Mouse (Mus musculus) forebrain, embryonic 16.5 days (tissue): ENCODE measurements at regions not wholly inside any gene's neighbourhood (a gene's known extent, or its start where the extent isn't known, plus 50 kb on each side); places are given as distances from the start of the nearest gene placed in this dataset.

Experiments used
- ATAC-seq: fragments of 200-750 bp; cut with Nextera tagmentation; 2 replicates; pipeline ENCODE4 v1.8.0; 2017; ENCODE audit warnings: mild to moderate bottlenecking, moderate library complexity
- H3K27ac ChIP-seq: fragments of 300-500 bp; sonication (generic); 2 replicates; pipeline ENCODE4 v1.5.1; 2014; ENCODE audit warnings: low read length, control low read depth
- H3K27me3 ChIP-seq: fragments of 300-500 bp; sonication (generic); replicated peaks from 2 replicates; pipeline ENCODE4 v1.6.1; 2014; ENCODE audit warnings: low read length; ENCODE audit not compliant: control insufficient read depth, insufficient read depth
- H3K36me3 ChIP-seq: fragments of 300-500 bp; sonication (generic); 2 replicates; pipeline ENCODE4 v1.6.1; 2014; ENCODE audit not compliant: control insufficient read depth, insufficient read depth
- H3K4me1 ChIP-seq: fragments of 300-500 bp; sonication (generic); replicated peaks from 2 replicates; pipeline ENCODE4 v1.6.1; 2014; ENCODE audit warnings: low read length; ENCODE audit not compliant: control insufficient read depth, insufficient read depth
- H3K4me2 ChIP-seq: fragments of 300-500 bp; sonication (generic); 2 replicates; pipeline ENCODE4 v1.6.1; 2014; ENCODE audit warnings: mild to moderate bottlenecking, low read length, control low read depth
- H3K4me3 ChIP-seq: fragments of 300-500 bp; sonication (generic); replicated peaks from 2 replicates; pipeline ENCODE4 v1.5.1; 2014; ENCODE audit warnings: mild to moderate bottlenecking, low read length, control low read depth
- H3K9ac ChIP-seq: fragments of 300-500 bp; sonication (generic); replicated peaks from 2 replicates; pipeline ENCODE4 v1.6.1; 2014; ENCODE audit warnings: low read depth, low read length, control low read depth
- H3K9me3 ChIP-seq: fragments of 300-500 bp; sonication (generic); 2 replicates; pipeline ENCODE4 v1.6.1; 2016; ENCODE audit warnings: low read length; ENCODE audit not compliant: control insufficient read depth
- WGBS: fragments of 180-500 bp; shearing (Covaris S2); extraction: QIAGEN DNeasy Blood & Tissue Kit; methylation state at CpG from one replicate; pipeline ENCODE4 v1.1.7; 2014; 5-methylcytosine and 5-hydroxymethylcytosine counted together

GRCm38 (mm10) chr5:29870537-29870936 is 134.8 kb upstream of the Gm5129 start:
- no peak for ATAC-seq
- H3K36me3 ChIP-seq, result no peaks in the 10 kb centered on the region
- no peak overlapping the region for H3K9ac ChIP-seq
- no peak overlapping the region for H3K4me3 ChIP-seq
- 81% methylated on average over 3 of the region's 3 CpGs for WGBS
- no peaks in the 10 kb centered on the region for H3K4me1 ChIP-seq
- no peak overlapping the region for H3K4me2 ChIP-seq
- no peak overlapping the region for H3K27ac ChIP-seq
- H3K9me3 ChIP-seq, result no peaks in the 10 kb centered on the region
- no peaks in the 10 kb centered on the region for H3K27me3 ChIP-seq

GRCm38 (mm10) chr5:29875451-29875850 is 137.5 kb upstream of the Il6 start:
- 66% methylated on average over 1 of the region's 1 CpGs for WGBS
- ATAC-seq, result no peak
- Histone ChIP-seq H3K27ac (no peak overlapping the region), H3K4me3 (no peak overlapping the region), H3K9me3 (no peaks in the 10 kb centered on the region), H3K36me3 (no peaks in the 10 kb centered on the region), H3K4me1 (no peaks in the 10 kb centered on the region), H3K27me3 (no peaks in the 10 kb centered on the region), H3K4me2 (no peak overlapping the region), H3K9ac (no peak overlapping the region)

GRCm38 (mm10) chr5:29887267-29887841 is 125.6 kb upstream of the Il6 start:
- Histone ChIP-seq H3K4me1 (no peaks in the 10 kb centered on the region), H3K9me3 (no peaks in the 10 kb centered on the region), H3K4me2 (no peak overlapping the region), H3K27ac (no peak overlapping the region), H3K9ac (no peak overlapping the region), H3K4me3 (no peak overlapping the region), H3K27me3 (no peaks in the 10 kb centered on the region), H3K36me3 (no peaks in the 10 kb centered on the region)
- ATAC-seq, result no peak
- WGBS, result 87% methylated on average over 4 of the region's 4 CpGs

- no peak overlapping the region for H3K4me2 ChIP-seq
- no peak for ATAC-seq
- H3K27ac ChIP-seq, result no peak overlapping the region
- no peaks in the 10 kb centered on the region for H3K27me3 ChIP-seq
- no peaks in the 10 kb centered on the region for H3K4me1 ChIP-seq
- WGBS, result 89% methylated on average over 2 of the region's 2 CpGs
- no peaks in the 10 kb centered on the region for H3K36me3 ChIP-seq
- H3K4me3 ChIP-seq, result no peak overlapping the region
- no peaks in the 10 kb centered on the region for H3K9me3 ChIP-seq
- no peak overlapping the region for H3K9ac ChIP-seq
Measured at GRCm38 (mm10) chr5:29892344-29892743, 120.6 kb upstream of the Il6 start.

- H3K27me3 ChIP-seq, result no peaks in the 10 kb centered on the region
- H3K4me3 ChIP-seq, result no peak overlapping the region
- H3K4me1 ChIP-seq, result no peaks in the 10 kb centered on the region
- ATAC-seq, result no peak
- no peaks in the 10 kb centered on the region for H3K9me3 ChIP-seq
- H3K4me2 ChIP-seq, result no peak overlapping the region
- H3K27ac ChIP-seq, result no peak overlapping the region
- WGBS, result 85% methylated on average over 2 of the region's 2 CpGs
- H3K9ac ChIP-seq, result no peak overlapping the region
- H3K36me3 ChIP-seq, result no peaks in the 10 kb centered on the region
Measured at GRCm38 (mm10) chr5:29892861-29893260, 120.1 kb upstream of the Il6 start.

- H3K9me3 ChIP-seq, result no peaks in the 10 kb centered on the region
- H3K4me3 ChIP-seq, result no peak overlapping the region
- WGBS, result 76% methylated on average over 5 of the region's 5 CpGs
- H3K4me2 ChIP-seq, result no peak overlapping the region
- H3K36me3 ChIP-seq, result no peaks in the 10 kb centered on the region
- no peak overlapping the region for H3K27ac ChIP-seq
- no peak overlapping the region for H3K9ac ChIP-seq
- ATAC-seq, result no peak
- H3K4me1 ChIP-seq, result no peaks in the 10 kb centered on the region
- no peaks in the 10 kb centered on the region for H3K27me3 ChIP-seq
Measured at GRCm38 (mm10) chr5:29893829-29894228, 119.1 kb upstream of the Il6 start.

- Histone ChIP-seq H3K4me2 (peak overlapping the region; percentile 30), H3K4me3 (no peak overlapping the region), H3K36me3 (no peaks in the 10 kb centered on the region), H3K27ac (no peak overlapping the region), H3K9ac (no peak overlapping the region), H3K4me1 (no peaks in the 10 kb centered on the region), H3K27me3 (no peaks in the 10 kb centered on the region), H3K9me3 (no peaks in the 10 kb centered on the region)
- 24% methylated on average over 9 of the region's 9 CpGs for WGBS
- ATAC-seq, result no peak
Measured at GRCm38 (mm10) chr5:29894606-29895595, 118.0 kb upstream of the Il6 start.

- no peak overlapping the region for H3K27ac ChIP-seq
Measured at GRCm38 (mm10) chr5:29897617-29898016, 115.3 kb upstream of the Il6 start.

GRCm38 (mm10) chr5:29901716-29902115 is 111.2 kb upstream of the Il6 start:
- 80% methylated on average over 2 of the region's 2 CpGs for whole genome bisulfite sequencing
- Histone ChIP-seq H3K4me1 (no peaks in the 10 kb centered on the region), H3K4me3 (no peak overlapping the region), H3K9me3 (no peaks in the 10 kb centered on the region), H3K9ac (no peak overlapping the region), H3K4me2 (no peak overlapping the region), H3K27me3 (no peaks in the 10 kb centered on the region), H3K36me3 (no peaks in the 10 kb centered on the region), H3K27ac (no peak overlapping the region)
- ATAC-seq, result no peak

More at GRCm38 (mm10) chr5:29897617-29898016, 115.3 kb upstream of the Il6 start:
- ATAC-seq, result no peak
- no peaks in the 10 kb centered on the region for H3K4me1 ChIP-seq
- H3K9me3 ChIP-seq, result no peaks in the 10 kb centered on the region
- H3K9ac ChIP-seq, result no peak overlapping the region
- no peak overlapping the region for H3K4me2 ChIP-seq
- H3K27me3 ChIP-seq, result no peaks in the 10 kb centered on the region
- no peaks in the 10 kb centered on the region for H3K36me3 ChIP-seq
- no peak overlapping the region for H3K4me3 ChIP-seq
